Mouse (Mus musculus) heart, postnatal 4 days (tissue): ENCODE results near the gene Barx2. TPM values are rescaled to one million over a fixed set of nuclear protein-coding genes. Genes with fewer than 3 reads are reported as not detected.
A peak's percentile ranks its signal among the peaks of the same experiment; 100 is the strongest.

Source experiments
- DNase-seq: peaks from one replicate; pipeline ENCODE4 v3.0.0; 2021
- total RNA-seq, 2 experiments: library from RNA; stranded (reverse); gene quantifications; 2 replicates each; pipeline ENCODE4 v1.2.3; 2021

Barx2 gene
- total RNA-seq, result under 1 TPM in 1 of 2 experiments, not detected in 1; 0.14 TPM

DNA sequence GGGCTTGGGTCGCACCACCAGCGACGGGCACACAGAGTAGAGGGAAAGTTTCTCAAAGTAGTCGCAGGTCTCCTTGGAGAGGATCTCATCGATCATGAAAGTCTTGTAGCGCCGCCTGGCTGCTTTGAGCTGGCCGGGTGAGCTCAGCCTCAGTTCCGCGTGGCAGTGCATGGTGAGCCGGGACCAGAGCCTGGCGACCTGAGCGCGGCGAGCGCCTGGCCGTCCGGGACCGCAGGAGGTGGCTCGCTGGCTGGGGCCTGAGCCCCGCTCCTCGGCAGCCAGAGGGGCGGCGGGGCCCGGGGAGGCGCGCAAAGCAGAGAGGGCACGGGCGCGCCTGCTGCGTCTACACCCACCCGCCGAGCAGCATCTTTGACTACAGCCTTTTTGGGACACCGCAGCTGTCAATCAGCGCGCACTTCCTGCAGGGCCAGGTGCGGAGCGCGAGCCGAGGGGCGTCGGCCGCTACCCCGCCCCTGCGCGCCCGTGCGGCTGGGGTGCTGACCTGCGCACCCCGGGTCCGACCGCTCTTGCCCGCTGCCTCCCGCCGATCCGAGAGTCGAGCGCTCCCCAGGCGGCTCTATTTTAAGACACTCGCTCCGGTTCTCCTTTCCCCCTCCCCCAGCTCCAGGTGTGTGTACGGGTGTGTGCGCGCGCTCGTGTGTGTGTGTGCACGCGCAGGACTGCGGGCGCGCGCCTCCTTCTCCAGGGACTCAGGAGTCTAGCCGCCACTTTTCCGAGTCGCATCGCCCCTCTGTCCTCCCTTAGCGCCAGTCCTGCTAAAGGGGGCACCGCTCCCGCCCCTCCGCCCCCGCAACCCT lies at the start of gene Barx2:
Gene Barx2 (minus strand): TSS at position 542 of the 818 bp plus-strand sequence.
- DNase-seq, result peak; percentile 70

DNA sequence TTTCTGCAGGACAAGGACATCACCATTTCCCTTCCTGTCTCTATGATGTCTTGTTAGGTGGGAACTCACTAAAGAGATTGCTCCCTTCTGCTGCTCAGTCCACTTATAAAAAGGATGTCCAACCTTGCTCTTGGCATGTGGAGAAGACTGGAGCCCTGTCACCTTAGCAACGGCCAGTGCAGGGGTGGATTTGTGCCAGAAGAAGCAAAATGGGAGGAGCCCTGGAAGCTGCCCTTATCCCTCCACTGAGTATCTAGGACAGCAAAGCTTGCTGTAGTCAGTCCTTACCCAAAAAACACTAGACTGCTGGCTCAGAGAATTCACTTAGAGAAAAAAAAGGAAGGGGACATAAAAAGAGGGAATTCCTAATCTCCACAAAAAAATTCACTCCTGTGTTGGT lies 49.0 kb upstream of the Barx2 start:
- no peak for DNase-seq

DNA sequence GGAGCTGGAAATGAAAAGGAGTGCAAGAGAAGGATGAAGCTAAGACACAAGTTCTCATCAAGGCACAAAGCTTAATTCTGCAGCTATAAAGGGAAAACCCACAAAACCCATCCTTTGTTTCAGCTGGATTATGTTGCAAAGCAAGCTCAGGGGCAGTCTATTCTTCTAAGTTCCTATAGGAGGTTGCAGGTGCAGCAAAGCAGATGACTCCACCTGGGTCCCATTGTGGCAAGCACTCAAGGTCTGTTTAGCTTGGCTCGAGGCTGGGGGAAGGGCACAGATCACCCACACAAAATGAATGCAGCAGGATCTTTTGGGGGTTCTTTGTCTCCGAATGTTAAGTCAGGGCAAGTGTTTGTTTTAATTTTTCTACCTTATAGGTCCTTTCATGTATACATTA lies 47.2 kb upstream of the Barx2 start:
- no peak for DNase-seq

DNA sequence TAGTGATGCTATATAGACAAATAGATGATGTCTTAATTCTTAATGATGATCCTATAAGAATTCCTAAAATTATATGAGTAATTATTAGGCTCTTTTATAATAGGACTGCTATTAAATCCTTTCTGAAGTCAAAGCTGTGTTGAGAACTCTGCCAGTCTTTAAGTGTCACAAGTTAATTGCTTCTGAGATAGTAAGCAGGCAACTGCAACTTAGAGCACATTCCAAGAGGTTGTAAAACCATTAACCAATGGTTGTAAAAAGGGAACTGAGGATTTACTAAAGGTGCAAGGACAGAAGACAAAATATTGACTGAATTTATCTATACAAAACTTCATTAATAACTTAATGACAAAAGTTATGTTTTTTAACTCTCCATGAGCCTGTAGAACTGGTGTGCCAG lies 44.9 kb upstream of the Barx2 start:
- DNase-seq, result no peak

DNA sequence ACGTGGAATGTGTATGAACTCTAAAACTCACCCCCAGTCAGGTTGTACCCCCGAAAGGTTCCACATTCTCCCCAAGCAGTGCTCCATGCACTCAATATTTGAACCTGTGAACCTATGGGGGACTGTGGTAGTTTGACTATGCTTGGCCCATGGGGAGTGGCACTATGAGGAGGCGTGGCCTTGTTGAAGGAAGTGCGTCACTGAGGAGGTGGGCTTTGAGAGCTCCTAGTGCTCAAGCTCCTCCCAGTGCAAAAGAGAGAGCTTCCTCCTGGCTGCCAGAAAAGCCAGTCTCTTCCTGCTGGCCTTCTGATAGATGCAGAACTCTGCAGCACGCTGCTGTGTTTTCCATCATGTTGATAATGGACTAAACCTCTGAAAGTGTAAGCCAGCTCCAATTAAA lies 37.2 kb upstream of the Barx2 start:
- no peak for DNase-seq

DNA sequence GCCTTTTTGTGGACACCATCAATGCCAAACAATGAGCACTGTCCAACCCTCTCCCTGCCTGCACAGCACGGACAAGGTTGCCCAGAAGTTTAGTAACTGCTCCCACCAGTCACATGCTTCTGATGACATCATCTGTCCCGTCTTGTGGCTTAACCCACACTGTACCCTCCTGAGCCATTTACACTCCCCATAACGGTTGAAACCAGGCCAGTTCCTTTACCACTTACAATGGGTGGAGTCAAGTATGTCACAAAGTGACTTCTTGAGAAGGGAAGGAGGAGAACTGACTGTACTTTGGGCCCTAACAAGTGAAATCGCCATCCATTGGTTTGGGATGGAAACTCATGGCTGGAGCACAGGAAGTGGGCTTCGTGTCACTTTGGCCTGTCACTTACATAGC lies 35.8 kb upstream of the Barx2 start:
- no peak for DNase-seq

DNA sequence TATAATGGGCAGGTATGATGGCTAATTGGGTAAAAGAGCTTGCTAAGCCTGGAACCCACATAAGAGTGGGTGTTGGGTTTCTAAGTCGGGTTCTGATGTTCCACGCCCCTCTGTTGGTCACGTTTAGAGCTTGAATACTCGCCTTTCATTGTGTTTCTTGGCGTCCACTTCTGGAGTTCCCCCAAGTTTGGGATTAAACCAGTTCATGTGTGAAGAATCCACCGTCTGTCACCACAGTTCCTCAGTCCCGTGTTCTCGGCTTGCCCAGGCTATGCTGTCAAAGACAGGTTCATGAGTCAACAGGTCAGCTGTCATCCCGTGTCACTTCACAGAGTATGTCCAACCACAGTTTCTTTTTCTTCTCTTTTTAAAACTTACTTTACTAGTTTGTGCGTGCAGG lies 33.8 kb upstream of the Barx2 start:
- DNase-seq, result no peak

DNA sequence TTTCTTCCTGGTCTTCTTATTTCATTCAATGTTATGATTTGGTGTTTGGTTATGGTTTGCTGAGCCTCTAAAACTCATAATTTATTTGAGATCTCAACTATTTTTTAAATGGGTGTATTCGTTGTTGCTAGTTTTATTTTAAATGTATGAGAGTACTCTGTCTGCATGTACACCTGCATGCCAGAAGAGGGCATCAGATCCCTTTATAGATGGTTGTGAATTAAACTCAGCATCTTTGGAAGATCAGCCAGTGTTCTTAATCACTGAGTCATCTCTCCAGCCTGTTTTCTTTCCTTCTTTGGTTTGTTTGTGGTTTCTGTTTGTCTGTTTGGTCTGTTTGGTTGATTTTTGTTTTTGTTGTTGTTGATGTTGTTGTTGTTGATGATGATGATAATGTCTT lies 29.1 kb upstream of the Barx2 start:
- no peak for DNase-seq

DNA sequence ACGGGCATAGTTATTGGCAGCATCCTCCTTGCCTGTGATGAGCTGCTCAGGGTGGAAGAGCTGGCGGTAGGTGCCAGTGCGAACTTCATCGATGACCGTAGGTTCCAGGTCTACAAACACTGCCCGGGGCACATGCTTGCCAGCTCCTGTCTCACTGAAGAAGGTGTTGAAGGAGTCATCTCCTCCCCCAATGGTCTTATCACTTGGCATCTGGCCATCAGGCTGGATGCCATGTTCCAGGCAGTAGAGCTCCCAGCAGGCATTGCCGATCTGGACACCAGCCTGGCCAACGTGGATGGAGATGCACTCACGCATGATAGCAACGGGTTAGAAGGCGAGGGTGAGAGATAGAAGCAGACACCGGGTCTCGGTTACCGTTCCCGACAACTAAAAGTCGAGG lies 23.2 kb upstream of the Barx2 start:
- peak; percentile 72 for DNase-seq

DNA sequence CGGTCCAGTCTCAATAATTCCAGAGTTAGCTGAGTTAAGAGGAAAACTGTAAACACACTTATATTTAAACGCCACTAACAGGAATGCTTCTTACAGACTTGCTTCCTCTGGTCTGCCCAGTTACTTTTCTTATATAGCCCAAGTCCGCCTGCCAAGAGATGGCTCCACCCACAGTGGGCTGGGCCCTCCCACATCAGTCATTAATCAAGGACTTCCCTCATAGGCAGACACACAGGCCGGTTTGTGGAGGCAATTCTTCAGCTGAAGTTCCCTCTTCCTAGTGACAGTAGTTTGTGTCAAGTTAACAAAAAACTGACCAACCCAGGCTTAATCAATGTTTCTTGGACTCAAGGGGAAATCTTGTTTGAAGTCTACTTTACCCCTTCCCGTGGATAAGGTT lies 18.4 kb upstream of the Barx2 start:
- DNase-seq, result no peak

DNA sequence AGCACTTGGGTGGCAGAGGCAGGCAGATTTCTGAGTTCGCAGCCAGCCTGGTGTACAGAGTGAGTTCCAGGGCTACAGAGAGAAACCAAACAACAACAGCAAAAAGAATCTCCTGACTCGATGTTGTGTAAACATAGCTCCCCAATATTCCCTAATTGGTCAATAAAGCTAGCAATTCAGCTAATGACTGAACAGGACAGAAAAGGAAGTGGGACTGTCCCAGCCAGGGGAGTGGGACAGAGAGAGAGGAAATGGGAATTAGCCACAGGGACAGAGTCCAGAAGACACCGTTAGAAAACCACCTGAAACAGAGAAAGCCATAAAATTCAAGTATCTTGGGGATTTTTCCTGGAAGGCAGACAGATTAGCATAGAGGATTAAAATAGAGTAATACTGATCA lies 18.0 kb upstream of the Barx2 start:
- DNase-seq, result no peak

DNA sequence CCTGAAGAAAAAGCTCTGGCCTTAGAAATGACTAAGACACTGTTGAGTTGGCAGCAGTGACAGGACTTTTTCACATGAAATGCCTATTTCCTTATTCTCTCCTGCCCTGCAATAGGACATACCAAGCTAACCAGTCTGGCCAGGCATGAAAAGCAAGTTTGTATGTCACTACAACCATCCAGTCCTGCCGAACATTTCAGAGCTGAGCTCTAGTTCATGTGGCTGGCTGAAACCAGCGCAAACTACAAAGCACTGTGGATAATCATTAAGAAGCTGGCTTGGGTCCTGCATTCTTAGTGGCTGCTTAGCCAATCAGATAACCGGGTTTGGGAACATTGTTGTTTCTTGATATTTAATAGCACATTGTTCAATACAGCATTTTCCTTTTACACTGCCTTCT lies 13.5 kb upstream of the Barx2 start:
- DNase-seq, result no peak

DNA sequence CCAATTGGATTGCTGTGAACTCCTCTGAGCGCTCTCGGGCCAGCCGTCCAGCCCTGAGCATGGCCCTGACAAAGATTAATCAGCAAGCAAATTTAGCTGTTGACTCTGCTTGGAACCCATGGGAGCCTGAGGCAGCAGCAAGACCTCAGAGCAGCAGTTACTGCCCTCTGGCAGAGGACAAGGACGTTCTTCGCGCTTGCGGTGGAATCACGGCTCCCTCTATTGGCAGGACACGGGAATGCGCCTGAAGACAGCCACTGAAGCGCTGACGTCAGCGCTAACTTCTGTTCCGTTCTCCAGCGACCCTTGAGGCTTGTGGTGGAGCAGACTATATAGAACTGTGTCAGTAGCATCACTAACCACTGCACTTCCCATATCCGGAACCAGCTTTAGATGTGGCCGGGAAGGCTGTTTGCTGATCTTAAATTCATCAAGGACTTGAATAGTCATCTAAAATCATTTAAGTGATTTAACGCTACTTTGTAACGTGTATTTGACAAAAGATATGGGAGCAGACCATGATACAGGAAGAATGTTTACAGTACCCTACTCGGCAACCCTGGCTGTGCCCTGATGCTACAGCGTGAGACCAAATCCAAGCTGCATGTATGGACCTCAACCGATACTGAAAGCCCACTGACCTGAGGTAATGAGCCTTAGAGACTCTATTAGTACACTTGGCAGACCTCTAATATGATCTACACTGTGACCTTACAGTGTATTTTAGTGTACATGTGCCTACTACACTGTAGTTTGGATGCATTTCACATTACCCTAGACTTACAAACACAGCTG lies 12.8 kb upstream of the Barx2 start:
- DNase-seq, result peak; percentile 91

DNA sequence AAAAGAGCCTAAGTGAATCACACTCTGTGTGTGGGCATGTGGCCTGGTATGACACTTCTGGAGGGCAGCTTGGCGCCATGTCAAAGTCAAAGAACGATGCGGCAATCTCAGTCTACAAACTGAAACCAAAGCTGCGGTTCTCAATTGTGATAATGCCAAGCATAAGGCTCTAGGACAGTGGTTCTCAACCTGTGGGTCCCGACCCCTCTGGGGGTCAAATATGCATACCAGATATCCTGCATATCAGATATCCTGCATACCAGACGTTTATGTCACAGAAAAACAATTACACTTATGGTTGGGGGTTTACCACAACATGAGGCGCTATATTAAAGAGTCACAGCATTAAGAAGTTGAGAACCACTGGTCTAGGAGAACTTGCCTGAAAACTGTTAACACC lies 10.3 kb upstream of the Barx2 start:
- no peak for DNase-seq

DNA sequence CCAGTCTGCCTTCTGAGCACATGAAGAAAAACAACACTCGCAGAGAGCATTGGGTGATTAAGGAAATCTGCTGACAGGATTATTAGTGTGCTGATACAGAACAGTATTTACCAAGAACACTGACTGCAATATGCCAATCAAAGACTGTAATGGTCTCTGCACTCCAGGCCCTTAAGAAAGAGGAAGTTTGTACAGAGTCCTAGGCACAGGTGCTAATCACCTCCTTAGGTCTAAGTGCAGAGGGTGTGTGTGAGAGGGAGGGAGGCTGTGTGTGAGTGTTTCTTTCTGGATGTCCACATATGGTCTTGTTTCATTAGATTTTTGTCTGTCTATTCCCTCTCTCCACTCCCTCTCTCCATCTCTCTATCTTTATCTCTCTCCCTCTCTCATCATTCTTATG lies 6.5 kb upstream of the Barx2 start:
- no peak for DNase-seq

DNA sequence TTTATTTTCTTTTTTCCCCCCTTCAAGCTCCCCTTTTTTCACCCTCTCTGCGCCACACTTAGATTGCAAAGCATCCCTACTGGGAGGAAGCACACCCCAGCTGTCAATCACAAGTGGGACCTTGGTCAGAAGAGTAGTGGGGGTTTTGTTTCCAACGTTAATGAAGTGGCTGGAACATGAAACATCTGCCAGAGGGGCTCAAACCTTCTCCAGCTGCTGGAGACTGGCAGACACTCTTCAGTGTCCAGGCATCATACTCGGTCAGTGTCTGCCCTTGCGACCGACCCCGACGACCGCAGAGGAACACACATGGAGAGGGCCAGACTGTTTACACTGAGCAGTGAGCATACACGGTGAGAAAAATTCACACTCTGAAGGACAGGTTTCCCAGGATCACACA lies 3.2 kb upstream of the Barx2 start:
- DNase-seq, result no peak

DNA sequence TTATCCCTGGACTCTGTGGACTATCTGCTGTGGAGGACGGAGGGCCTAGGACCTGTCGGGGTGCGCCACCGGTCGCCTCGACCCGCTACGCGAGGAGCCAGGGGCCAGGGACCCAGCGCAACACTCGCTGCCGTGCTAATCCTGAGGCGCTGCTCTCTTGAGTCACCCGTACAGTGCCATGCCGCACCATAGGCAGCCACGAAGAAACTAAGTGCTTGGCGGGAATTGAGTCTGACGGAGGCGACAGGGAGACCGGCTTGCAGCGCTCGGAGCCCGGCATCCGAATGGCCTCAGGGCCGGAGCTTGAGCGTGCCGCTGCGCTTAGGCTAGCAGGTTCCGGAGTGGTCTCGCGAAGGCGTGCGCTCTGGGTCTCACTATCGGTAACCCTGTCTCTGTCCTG lies 1.6 kb upstream of the Barx2 start:
- DNase-seq, result peak; percentile 14

DNA sequence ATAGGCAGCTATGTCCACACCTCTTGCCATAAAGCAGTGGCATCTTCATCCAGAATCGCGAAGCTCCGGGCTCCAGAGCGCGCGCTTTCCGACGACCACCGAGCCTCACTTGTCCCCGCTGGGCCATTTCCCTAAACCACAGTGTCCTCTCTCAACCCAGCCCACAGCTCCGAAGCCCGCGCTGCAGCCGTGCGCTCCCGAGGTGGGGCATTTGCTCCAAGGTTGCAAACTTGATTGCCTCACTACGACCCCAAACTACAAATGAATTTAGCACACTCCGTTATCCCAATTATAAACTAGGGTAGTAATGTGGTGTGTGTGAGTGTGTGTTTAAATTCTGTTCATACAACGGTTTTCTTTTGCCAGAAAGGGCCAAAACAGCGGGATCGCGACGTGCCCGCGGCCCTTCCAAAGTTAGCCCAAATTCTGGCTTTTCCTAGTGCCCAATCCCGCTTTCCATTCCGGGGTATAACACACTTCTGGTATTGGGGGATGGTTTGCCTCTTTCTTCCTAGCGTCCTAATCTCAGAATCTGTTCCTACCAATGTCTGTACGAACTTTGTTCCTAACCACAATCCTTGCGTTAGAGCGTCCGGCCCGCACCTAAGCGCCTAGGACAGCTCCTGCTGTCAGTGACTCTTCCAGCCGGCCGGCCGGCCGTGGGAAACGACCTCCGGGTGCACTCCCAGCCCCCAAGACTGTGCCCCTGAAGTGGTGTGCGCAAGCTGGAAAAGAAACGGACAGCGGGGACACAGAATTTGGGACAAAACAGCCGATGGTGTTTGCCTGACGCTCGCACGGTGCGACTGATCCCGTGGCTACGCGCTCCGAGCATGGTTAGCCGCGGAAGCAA lies 703 bp upstream of the Barx2 start:
- DNase-seq, result no peak

DNA sequence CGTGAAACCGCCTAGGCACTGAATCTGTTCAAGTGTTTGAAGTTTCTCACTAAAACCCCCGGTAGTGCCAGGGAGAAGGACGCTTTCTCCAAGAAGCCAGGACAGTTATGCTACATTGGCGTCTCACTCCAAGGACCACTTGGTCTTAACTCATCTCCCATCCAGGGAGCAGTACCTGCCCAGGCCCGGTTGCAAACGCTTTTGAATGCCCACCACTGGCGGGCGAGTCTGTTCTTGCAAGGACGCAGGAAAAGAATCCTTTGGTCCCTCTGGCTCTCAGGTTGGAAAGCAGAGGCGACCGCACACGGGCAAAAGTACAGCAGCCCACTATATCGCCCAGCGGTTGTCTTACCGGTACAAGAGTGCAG lies 725 bp downstream of the Barx2 start:
- DNase-seq, result no peak

DNA sequence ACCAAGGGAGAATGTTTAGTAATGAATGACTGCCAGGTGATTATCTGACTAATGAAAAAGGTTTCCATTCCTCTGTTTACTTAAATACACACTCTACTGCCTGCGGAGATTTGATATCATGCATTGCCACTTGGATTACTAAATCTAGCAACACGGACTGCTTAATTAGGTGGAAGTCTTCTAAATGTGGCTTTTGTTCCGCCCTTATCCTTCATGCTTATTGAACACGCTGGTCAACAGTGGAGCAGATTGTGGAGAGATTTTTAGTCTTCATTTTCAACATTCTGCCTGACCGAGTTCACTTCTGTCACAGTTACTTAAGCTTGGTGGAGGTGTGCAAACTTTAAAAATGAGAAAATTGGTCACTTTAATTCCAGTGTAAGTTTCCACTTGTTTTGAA lies 3.0 kb downstream of the Barx2 start:
- DNase-seq, result no peak

DNA sequence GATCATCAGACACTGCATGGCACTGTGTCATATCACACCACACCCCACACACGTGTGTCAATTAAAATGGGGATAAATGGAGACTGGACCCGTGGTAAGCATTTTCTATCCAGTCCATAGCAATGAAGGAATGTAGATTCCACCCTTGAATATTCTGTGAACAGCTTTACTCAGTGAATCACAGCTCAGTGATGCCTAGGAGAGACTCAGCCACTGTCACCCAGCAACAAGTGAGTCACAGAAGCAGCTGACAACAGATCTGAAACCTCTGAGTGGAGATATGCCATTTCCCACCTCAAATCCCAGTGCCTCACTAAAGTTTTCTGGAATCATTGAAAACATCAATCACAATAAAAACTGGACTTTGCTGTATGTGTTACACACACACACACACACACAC lies 11.5 kb downstream of the Barx2 start:
- DNase-seq, result no peak

DNA sequence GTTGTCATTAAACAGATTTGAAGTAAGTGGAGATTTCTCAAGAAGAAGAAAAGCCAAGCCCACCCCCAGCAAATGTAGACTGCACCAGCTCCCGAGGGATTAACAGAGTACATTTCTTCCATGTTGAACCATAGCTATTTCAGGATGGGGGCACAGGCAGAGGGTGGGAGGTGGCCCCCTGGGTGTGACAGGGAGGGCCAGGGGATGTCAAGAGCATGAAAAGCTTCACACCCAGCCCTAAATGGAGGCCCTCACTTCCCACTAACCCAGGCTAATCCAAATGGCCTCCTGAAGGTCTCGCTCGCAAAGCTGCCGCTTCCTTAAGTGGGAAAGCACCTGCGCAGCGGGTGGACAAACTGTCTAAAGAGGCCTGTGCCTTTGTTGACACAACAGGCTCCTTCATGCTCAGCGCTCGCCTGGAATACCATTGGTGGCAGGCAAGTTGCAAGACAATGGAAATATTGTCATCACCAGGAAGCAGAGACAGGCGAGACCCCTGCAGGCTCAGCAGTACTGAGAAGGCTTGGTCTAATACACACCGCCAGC lies 18.4 kb downstream of the Barx2 start:
- no peak for DNase-seq

DNA sequence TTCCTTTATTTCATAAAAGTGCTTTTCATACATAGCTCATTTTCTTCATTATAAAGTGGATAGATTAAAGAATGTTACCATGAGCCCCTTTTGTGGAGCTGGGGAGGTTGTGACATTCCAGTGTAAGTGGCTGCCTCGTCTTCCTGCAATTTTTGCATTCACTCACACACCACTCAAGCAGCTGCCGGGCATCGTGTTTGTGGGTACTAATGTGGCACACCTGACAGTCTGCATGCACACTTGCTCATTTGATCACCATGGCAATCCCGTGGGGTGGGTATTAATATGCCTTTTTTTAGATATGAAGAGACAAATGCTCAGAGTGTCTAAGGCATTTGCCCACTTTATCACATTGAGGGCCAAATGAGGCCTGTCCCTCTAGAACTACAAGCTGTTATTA lies 24.9 kb downstream of the Barx2 start:
- DNase-seq, result no peak
